In the genomic region with DNA sequence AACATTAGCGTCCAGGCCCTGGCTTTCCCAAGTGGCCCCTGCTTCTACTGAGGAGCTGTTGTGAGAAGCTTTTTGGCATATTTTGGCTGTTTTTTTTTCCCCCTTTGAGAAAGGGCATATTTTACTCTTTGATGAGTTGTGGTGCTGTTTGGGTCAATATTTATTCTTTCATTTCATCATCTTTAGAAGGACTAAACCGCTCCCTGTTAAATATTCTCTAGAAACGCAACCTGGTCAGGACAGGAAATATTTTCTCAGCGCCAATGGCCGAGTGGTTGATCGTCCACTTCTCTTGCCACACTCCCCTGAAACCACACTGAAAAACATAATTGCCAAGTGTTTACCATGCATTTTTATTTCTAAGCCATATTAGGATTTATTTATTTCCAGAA, we compare ENCODE assay signal across 8 mouse cellular contexts. TPM values are rescaled to one million over a fixed set of nuclear protein-coding genes. Genes with fewer than 3 reads are reported as not detected.
DNase-seq lines count a peak whose midpoint lies in the region; ATAC-seq lines count a peak whose summit lies in the region.

A gene (minus strand): TSS at position 63 of the 392 bp plus-strand sequence.

- H3K27me3 ChIP-seq in lung, embryonic 15.5 days = peaks cover 24% of the 10 kb centered on the region
- peaks cover 35% of the 10 kb centered on the region for H3K27me3 ChIP-seq in neural tube, embryonic 15.5 days (replicated peaks)

- no peaks in the 10 kb centered on the region for H3K36me3 ChIP-seq in lung, embryonic 15.5 days
- no peaks in the 10 kb centered on the region for H3K36me3 ChIP-seq in neural tube, embryonic 15.5 days

- peak within 1 kb of the TSS; percentile 38 for H3K9ac ChIP-seq in lung, embryonic 15.5 days
- peak within 1 kb of the TSS; percentile 48 for H3K9ac ChIP-seq in neural tube, embryonic 15.5 days (replicated peaks)

- peaks cover 6% of the 10 kb centered on the region; the same call in 1 of the 2 replicates for H3K4me1 ChIP-seq in lung, embryonic 15.5 days
- H3K4me1 ChIP-seq in neural tube, embryonic 15.5 days = peaks cover 10% of the 10 kb centered on the region

- H3K4me2 ChIP-seq in lung, embryonic 15.5 days = peak within 1 kb of the TSS; percentile 92
- peak within 1 kb of the TSS; percentile 89 for H3K4me2 ChIP-seq in neural tube, embryonic 15.5 days

- WGBS in lung, embryonic 15.5 days = 46% methylated on average over 6 of the region's 6 CpGs
- WGBS in neural tube, embryonic 15.5 days = 67% methylated on average over 6 of the region's 6 CpGs

- intact Hi-C loops in left cerebral cortex, postnatal 25 days (cut with DNase I) = no loop called here

- ATAC-seq in lung, embryonic 15.5 days (ENCODE audit: borderline replicate concordance, extremely low read depth, low FRiP score, low TSS enrichment) = no peak
- ATAC-seq in neural tube, embryonic 15.5 days (ENCODE audit: low FRiP score) = no peak

- no peak for DNase-seq in adrenal gland, adult 18-20 months (ENCODE audit: low spot score in 2 of 2)
- DNase-seq in adrenal gland, adult (ENCODE audit: inconsistent age in 2 of 2, low spot score in 1 of 2) = no peak
- no peak for DNase-seq in lung, postnatal 4 days
- no peak for DNase-seq in left cerebral cortex, postnatal 25 days (ENCODE audit: low spot score in 2 of 2)
- DNase-seq in spleen, adult 18-20 months = no peak
- DNase-seq in cerebellum, postnatal 25 days = no peak

- peak within 1 kb of the TSS; percentile 51 for H3K4me3 ChIP-seq in lung, embryonic 15.5 days
- H3K4me3 ChIP-seq in neural tube, embryonic 15.5 days (replicated peaks) = peak within 1 kb of the TSS; percentile 53

- peak within 1 kb of the TSS; percentile 7; the same call in 1 of the 2 replicates for H3K27ac ChIP-seq in lung, embryonic 15.5 days
- H3K27ac ChIP-seq in neural tube, embryonic 15.5 days (replicated peaks) = no peak within 1 kb of the TSS

- H3K9me3 ChIP-seq in lung, embryonic 15.5 days = no peaks in the 10 kb centered on the region
- H3K9me3 ChIP-seq in neural tube, embryonic 15.5 days (replicated peaks) = no peaks in the 10 kb centered on the region

RNA-seq across cellular contexts. Expression of the gene that starts here (rescaled TPM):
- 100 to 1,000 TPM in 1 of 2 experiments, 10 to 100 TPM in 1; 42.9 to 149 TPM for total RNA-seq in adrenal gland, adult 18-20 months (2021)
- polyA plus RNA-seq in lung, embryonic 15.5 days (2015; fragmentation: Nextera tagmentation; extraction: Ambion mirVana) = 16.5 and 28.7 TPM in 2 replicates
- 10 to 100 TPM; 21.8 to 27.6 TPM for total RNA-seq in left cerebral cortex, postnatal 25 days (2021)
- 6.3 and 12.3 TPM in 2 replicates for polyA plus RNA-seq in neural tube, embryonic 15.5 days (2015; fragmentation: Nextera tagmentation; extraction: Ambion mirVana)
